8 mouse cellular contexts compared by ENCODE assay signal in genomic region chr8:25343160-25343602, GRCm38 (mm10).
A peak's percentile ranks its signal among the peaks of the same experiment; 100 is the strongest.
DNase-seq lines count a peak whose midpoint lies in the region; ATAC-seq and TF ChIP-seq lines count a peak whose summit lies in the region.

No protein-coding gene starts in this region.

- H3K27me3 ChIP-seq in heart, adult 2 months (ENCODE audit: control insufficient read depth, insufficient read depth, low read length) = no peaks in the 10 kb centered on the region
- no peaks in the 10 kb centered on the region for H3K27me3 ChIP-seq in kidney, embryonic 15.5 days

- no peaks in the 10 kb centered on the region; the same call in 1 of the 2 replicates for H3K4me1 ChIP-seq in heart, adult 2 months (ENCODE audit: control insufficient read depth, insufficient read depth, low read length)
- H3K4me1 ChIP-seq in kidney, embryonic 15.5 days = peaks cover 27% of the 10 kb centered on the region

- TF ChIP-seq POLR2A in heart, adult 2 months (IDR thresholded peaks at IDR 0.05; ENCODE audit: insufficient read depth, low read depth, low read length) = no peak

- peak; percentile 91 for ATAC-seq in kidney, embryonic 15.5 days (replicated peaks; ENCODE audit: low FRiP score)

- TF ChIP-seq EP300 in heart, adult 2 months (IDR thresholded peaks at IDR 0.05; ENCODE audit: insufficient read depth, low read depth, low read length) = peak; percentile 72; the same call in 1 of the 2 replicates

- no peaks in the 10 kb centered on the region for H3K36me3 ChIP-seq in heart, adult 2 months (ENCODE audit: control insufficient read depth, insufficient read depth, low read length)
- H3K36me3 ChIP-seq in kidney, embryonic 15.5 days = no peaks in the 10 kb centered on the region

- intact Hi-C loops in heart, adult 2 months (cut with DNase I) = no loop called here

- 67% methylated on average over 10 of the region's 10 CpGs for WGBS in heart, adult 2 months
- WGBS in kidney, embryonic 15.5 days = 28% methylated on average over 10 of the region's 10 CpGs

- H3K4me2 ChIP-seq in kidney, embryonic 15.5 days = peak overlapping the region; percentile 40

- H3K9ac ChIP-seq in heart, adult 2 months (ENCODE audit: low read depth, low read length) = no peak overlapping the region
- no peak overlapping the region for H3K9ac ChIP-seq in kidney, embryonic 15.5 days

- H3K9me3 ChIP-seq in kidney, embryonic 15.5 days (replicated peaks) = no peaks in the 10 kb centered on the region

- TF ChIP-seq CTCF in heart, adult 2 months (IDR thresholded peaks at IDR 0.05) = peak; percentile 41

- peak; percentile 32 for DNase-seq in ovary, adult 18-20 months (ENCODE audit: low spot score)
- DNase-seq in ovary, postnatal 14 days (ENCODE audit: low spot score) = no peak
- peak; percentile 69 to 78 for DNase-seq in heart, adult 2 months
- DNase-seq in neural tube, embryonic 10.5 days (ENCODE audit: extremely low spot score, low spot score) = peak; percentile 81
- DNase-seq in cerebellum, adult 9-10 months = no peak
- DNase-seq in cerebellum, postnatal 4 days (ENCODE audit: low spot score in 2 of 2) = no peak
- no peak for DNase-seq in layer of hippocampus, adult 8-10 months (ENCODE audit: low spot score in 2 of 2)

- H3K79me2 ChIP-seq in heart, adult 2 months (replicated peaks; ENCODE audit: control insufficient read depth, insufficient read depth, low read length) = no peaks in the 10 kb centered on the region

- no peak overlapping the region for H3K4me3 ChIP-seq in heart, adult 2 months
- no peak overlapping the region for H3K4me3 ChIP-seq in kidney, embryonic 15.5 days (replicated peaks)

- H3K27ac ChIP-seq in heart, adult 2 months = peak overlapping the region; percentile 38
- H3K27ac ChIP-seq in kidney, embryonic 15.5 days = peak overlapping the region; percentile 87

Comparison
In these comparisons a context has a peak if more than half of its experiments do, and no peak if none do; other contexts are left out.
1. DNase-seq: peak in ovary, adult 18-20 months (single experiment), heart, adult 2 months (2 of 2) and neural tube, embryonic 10.5 days (single experiment); none in ovary, postnatal 14 days (single experiment), cerebellum, adult 9-10 months (single experiment), cerebellum, postnatal 4 days (0 of 2) and layer of hippocampus, adult 8-10 months (0 of 2).